Mouse (Mus musculus) cortical plate, adult 2 months (tissue): Measurements from ENCODE around the gene Ptges3l. TPM values are rescaled to one million over a fixed set of nuclear protein-coding genes. Genes with fewer than 3 reads are reported as not detected.
A peak's percentile ranks its signal among the peaks of the same experiment; 100 is the strongest.
"Not testable (repeated sequence)": the region's sequence is repeated elsewhere in the genome, so short reads cannot be mapped to it uniquely, and the experiment has no call there.

ENCODE experiments used
- H3K27ac ChIP-seq: fragments of 200-500 bp; 2 replicates; pipeline ENCODE4 v1.5.1; 2012; ENCODE audit warnings: low read length, control low read depth, inconsistent platforms; ENCODE audit not compliant: insufficient read depth
- H3K4me1 ChIP-seq: fragments of 200-500 bp; 2 replicates; pipeline ENCODE4 v1.6.1; 2011; ENCODE audit warnings: low read length; ENCODE audit not compliant: control insufficient read depth, insufficient read depth
- H3K4me3 ChIP-seq: fragments of 200-500 bp; 2 replicates; pipeline ENCODE4 v1.5.1; 2011; ENCODE audit warnings: mild to moderate bottlenecking, low read length, control low read depth; ENCODE audit not compliant: insufficient read depth
- CTCF ChIP-seq: fragments of 200-500 bp; IDR thresholded peaks from 2 replicates; pipeline ENCODE4 v1.5.1; 2011; ENCODE audit warnings: mild to moderate bottlenecking, control low read depth, low read length; ENCODE audit not compliant: insufficient read depth; ENCODE audit errors: extremely low read depth
- POLR2A ChIP-seq: fragments of 200-500 bp; IDR thresholded peaks from 2 replicates; pipeline ENCODE4 v1.6.1; 2011; ENCODE audit warnings: mild to moderate bottlenecking, low read length, control low read depth; ENCODE audit not compliant: insufficient read depth; ENCODE audit errors: extremely low read depth
- polyA plus RNA-seq: library from polyadenylated mRNA; depleted of rRNA; stranded (reverse); fragments of >200 nt; gene quantifications from 2 replicates; pipeline ENCODE4 v1.2.3, GENCODE M21; 2012

The Ptges3l gene
- polyA plus RNA-seq, 1 experiment, result 7.5 TPM

DNA sequence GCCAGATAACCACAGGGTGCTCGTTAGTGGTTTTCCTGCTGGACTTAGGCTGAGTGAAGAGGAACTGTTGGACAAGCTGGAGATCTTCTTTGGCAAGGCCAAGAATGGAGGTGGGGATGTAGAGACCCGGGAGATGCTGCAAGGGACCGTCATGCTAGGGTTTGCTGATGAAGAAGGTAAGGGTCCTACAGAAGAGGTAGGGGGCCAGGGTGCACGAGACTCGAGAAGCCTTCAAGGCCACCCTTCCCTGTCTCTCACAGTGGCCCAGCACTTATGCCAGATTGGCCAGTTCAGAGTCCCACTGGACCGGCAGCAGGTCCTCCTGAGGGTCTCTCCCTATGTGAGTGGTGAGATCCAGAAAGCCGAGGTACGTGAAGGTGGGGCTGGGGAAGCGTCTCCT lies 32.5 kb upstream of the Ptges3l start:
- no peak for TF ChIP-seq CTCF
- no peak for TF ChIP-seq POLR2A
- Histone ChIP-seq H3K4me1 (peaks cover 4% of the 10 kb centered on the region; the same call in 1 of the 2 replicates), H3K27ac (no peak overlapping the region), H3K4me3 (no peak overlapping the region)

DNA sequence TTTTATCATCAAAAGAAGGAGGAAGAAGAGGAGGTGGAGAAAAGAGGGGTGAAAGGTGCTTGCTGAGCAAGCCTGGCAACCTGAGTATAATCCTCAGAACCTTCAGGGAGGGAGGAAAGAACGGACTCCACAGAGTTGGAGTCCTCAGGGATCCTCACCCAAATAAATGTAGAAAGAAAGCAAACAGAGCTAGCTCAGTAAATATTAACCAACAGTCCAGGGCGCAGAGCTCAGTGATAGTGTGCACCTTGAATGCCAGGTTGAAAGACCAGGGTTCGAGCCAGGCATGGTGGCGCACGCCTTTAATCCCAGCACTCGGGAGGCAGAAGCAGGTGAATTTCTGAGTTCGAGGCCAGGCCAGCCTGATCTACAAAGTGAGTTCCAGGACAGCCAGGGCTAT lies 30.5 kb upstream of the Ptges3l start:
- Histone ChIP-seq H3K4me1 (no peaks in the 10 kb centered on the region), H3K4me3 (no peak overlapping the region), H3K27ac (no peak overlapping the region)
- TF ChIP-seq POLR2A (no peak), CTCF (no peak)

DNA sequence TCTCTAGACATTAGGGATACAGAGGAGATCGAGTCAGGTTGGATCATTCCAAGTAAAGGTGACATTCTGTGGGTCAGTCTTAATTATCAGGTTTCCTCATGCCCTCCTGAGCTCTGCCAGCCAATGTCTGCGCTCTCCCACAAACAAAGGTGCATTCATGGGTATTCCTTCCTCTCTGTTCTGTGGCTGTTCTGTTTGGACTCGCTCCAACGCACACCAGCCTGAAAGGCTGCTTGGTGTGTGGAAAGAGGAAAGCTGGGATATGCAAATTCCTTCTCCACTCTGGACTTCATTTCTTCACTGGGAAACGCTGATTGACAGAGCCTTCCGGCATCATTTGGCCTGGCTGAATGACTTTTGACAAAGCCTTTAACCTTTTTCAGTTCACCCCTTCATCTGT lies 29.6 kb upstream of the Ptges3l start:
- TF ChIP-seq CTCF (no peak), POLR2A (no peak)
- no peak overlapping the region for H3K4me3 ChIP-seq
- no peak overlapping the region for H3K27ac ChIP-seq
- no peaks in the 10 kb centered on the region for H3K4me1 ChIP-seq

DNA sequence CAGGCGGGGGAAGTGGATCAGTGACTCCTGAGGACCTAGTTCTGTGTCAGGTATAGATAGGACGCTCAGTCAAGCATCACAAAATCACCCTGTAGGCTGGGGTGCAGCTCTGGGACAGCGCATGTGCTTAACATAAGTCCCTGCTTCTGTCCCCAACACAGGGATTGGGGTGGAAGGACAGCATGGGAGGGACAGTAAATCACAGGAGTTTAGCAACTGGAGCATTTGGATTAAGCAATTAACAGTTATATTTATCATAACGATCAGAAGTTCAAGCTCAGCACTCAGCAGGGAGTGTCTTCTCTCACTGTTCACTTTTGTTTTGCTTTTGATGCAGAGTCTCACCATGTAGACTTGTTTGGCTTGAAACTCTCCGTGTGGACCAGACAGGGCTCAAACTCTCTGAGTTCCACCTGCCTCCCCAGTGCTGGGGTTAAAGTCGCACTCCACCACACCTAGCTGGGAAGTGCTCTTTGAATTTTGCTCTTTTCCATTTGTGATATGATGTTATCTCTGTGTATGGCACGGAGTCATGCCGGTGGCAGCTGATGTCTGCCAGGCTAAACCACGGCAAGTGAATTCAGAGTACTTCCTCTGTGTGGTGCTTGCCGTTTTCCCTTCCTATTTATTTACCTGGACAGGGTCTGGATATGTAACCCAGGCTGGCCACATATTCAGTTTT lies 27.1 kb upstream of the Ptges3l start:
- no peak overlapping the region for H3K27ac ChIP-seq
- H3K4me3 ChIP-seq, result no peak overlapping the region
- H3K4me1 ChIP-seq, result no peaks in the 10 kb centered on the region; the same call in 1 of the 2 replicates
- TF ChIP-seq POLR2A (no peak), CTCF (no peak)

DNA sequence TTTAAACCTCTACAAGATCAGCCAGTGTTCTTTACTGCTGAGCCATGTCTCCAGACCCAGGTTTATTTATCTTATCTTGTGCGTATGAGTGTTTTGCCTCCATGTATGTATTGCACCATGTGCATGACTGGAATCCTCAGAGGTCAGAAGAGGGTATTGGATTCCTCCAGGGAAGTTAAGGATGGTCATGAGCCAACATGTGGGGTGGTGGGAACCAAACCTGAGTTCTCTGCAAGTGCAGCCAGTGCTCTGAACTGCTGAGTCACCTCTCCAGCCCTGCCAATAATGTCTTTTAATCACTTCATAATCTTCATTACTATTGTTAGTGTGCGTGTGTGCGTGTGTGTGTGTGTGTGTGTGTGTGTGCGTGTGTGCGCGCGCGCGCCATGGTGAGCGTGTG lies 26.4 kb upstream of the Ptges3l start:
- Histone ChIP-seq H3K4me3 (no peak overlapping the region), H3K4me1 (no peaks in the 10 kb centered on the region; the same call in 1 of the 2 replicates), H3K27ac (no peak overlapping the region)
- TF ChIP-seq POLR2A, result no peak
- TF ChIP-seq CTCF, result no peak

DNA sequence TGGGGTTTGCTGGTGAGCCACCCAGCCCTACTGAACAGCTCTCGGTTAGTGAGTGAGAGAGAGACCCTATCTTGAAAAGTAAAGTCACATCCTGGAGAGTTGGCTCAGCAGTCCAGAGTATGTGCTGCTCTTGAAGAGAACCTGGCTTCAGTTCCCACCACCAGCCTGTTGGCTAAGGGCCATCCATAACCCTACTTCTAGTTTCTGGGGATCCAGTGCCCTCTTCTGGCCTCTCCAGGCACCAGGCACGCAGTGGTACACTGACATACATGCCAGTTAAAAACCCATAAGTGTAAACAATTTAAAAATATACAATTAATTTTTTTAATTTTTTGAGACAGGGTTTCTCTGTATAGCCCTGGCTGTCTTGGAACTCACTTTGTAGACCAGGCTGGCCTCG lies 25.3 kb upstream of the Ptges3l start:
- Histone ChIP-seq H3K27ac (no peak overlapping the region), H3K4me3 (no peak overlapping the region), H3K4me1 (no peaks in the 10 kb centered on the region; the same call in 1 of the 2 replicates)
- TF ChIP-seq CTCF, result no peak
- TF ChIP-seq POLR2A, result no peak

DNA sequence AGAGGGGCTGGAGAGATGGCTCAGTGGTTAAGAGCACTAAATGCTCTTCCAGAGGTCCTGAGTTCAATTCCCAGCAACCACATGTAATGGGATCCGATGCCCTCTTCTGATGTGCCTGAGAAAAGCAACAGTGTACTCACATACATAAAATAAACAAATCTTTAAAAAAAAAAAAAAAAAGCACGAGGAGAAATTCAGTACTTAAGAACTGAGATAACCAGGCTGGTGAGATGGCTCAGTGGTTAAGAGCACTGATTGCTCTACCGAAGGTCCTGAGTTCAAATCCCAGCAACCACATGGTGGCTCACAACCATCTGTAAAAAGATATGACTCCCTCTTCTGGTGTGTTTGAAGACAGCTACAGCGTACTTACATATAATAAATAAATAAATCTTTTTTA lies 24.5 kb upstream of the Ptges3l start:
- H3K4me1 ChIP-seq, H3K27ac ChIP-seq, H3K4me3 ChIP-seq: not testable (repeated sequence)

DNA sequence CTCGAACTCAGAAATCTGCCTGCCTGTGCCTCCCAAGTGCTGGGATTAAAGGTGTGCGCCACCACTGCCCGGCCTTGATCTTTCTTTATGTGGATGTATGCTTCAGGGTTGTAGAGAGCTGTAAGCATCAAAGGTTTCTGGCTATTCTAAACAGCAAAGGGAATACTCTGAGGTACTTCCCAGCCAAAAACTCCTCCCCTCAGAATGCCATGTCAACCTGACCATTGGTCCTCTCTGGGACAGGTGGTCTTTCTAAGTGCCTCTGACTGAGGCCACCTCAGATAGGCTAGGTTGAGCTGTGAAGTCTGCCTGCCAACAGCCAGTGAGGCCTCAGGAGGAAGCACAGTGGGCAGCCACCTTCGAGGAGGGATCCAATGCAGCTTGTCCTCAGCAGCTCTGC lies 23.8 kb upstream of the Ptges3l start:
- Histone ChIP-seq H3K27ac (no peak overlapping the region), H3K4me1 (no peaks in the 10 kb centered on the region; the same call in 1 of the 2 replicates), H3K4me3 (peak overlapping the region; percentile 36; the same call in 1 of the 2 replicates)
- no peak for TF ChIP-seq CTCF
- TF ChIP-seq POLR2A, result no peak

DNA sequence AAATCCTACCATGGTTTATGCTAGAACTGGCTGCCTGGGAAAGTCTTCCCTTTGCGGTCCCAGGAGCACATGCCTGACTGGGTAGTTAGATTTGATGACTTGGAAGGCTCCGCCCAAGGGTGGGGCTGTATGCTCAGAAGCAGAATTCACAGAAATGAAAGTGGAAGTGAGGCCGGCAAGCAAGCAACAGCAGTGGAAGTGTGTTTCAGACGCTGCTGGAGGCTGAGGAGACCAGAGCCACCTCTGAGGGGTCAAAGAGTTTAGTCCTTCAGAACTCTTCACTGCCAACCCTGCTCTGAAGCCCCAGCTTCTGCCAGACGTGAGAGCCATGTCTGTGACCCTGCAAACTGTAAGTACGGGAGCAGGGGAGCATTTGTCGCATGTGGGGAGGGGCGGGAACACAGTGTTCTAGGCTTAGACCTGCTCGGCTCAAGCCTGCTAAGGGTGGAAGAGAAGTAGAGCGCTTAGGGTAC lies 23.2 kb upstream of the Ptges3l start, which contains the start of gene Ifi35:
Gene Ifi35, plus strand, starts transcription at position 134 of the 473 bp plus-strand sequence.
- Histone ChIP-seq H3K4me3 (peak within 1 kb of the TSS; percentile 36), H3K27ac (0 out of 2 replicates have a peak within 1 kb of the TSS, but pooled peaks have one; percentile 45)
- no peak for TF ChIP-seq CTCF
- TF ChIP-seq POLR2A, result 0 out of 2 replicates have a peak, but pooled peaks have one; percentile 28

DNA sequence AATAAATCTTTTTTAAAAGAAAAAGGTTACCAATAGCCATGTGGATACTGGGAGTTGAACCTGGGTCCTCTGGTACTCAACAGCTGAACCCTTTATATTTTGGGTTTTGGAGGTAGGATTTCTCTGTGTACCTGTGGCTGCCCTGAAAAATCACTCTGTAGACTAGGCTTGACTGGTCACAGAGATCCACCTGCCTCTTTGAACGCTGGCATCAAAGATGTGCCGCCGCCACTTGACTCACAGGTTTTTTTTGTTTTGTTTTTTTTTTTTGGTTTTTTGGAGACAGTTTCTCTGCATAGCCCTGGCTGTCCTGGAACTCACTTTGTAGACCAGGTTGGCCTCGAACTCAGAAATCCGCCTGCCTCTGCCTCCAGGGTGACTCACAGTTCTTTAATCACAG lies 22.7 kb upstream of the Ptges3l start:
- Histone ChIP-seq H3K4me3 (no peak overlapping the region), H3K27ac (no peak overlapping the region), H3K4me1 (peaks cover 3% of the 10 kb centered on the region)
- TF ChIP-seq CTCF, result no peak
- TF ChIP-seq POLR2A, result no peak

More for the DNA sequence above, 23.2 kb upstream of the Ptges3l start, which contains the start of gene Ifi35:
- H3K4me1 ChIP-seq, result no peaks in the 10 kb centered on the region; the same call in 1 of the 2 replicates

DNA sequence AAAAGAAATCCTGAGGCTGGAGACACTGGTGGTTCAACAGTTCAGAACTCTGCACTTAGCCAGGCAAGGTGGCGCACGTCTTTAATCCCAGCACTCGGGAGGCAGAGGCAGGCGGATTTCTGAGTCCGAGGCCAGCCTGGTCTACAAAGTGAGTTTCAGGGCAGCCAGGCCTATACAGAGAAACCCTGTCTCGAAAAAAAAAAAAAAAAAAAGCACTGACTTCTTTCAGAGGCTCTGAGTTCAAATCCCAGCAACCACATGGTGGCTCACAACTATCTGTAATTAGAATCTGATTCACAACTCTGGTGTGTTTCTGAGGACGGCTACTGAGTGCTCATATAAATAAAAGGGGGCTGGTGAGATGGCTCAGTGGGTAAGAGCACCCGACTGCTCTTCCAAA lies 21.7 kb upstream of the Ptges3l start:
- not testable (repeated sequence) for H3K4me3 ChIP-seq, H3K27ac ChIP-seq, H3K4me1 ChIP-seq
